Mouse (Mus musculus): Measurements from ENCODE around the gene Ism2.

DNA sequence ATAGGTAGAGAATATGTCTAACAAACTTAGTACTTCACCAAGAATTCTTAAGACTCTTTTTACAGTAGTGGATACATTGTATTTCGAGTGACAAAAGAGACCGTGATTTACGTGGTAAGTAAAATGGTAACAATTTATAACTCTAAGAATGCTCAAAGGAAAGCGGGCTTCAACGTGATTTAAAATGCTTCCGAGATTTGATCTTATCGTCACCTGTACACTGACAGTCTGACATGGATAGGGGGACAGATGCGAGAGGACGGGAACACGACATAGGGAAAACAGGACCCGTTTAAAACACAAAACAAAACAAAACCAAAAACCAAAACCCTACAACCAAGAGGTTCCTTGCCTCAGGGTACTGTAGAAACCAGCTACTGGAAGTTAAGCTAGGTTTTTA, 34.1 kb downstream of the Ism2 start:
- TF ChIP-seq CTCF (IDR thresholded peaks at IDR 0.05; ENCODE audit: control insufficient read depth, insufficient read depth, low read length) (no peak), POLR2A (IDR thresholded peaks at IDR 0.05; ENCODE audit: borderline replicate concordance, control insufficient read depth, low read depth, low read length) (no peak)

Measured in bone marrow, adult 2 months (tissue).